Mouse (Mus musculus): ENCODE results near the gene Rnf213. TPM values are rescaled to one million over a fixed set of nuclear protein-coding genes. Genes with fewer than 3 reads are reported as not detected.

The Rnf213 gene
- total RNA-seq, 1 experiment = 37.3 TPM

GRCm38 (mm10) chr11:119442199-119442598, 49.3 kb downstream of the Rnf213 start:
- no peaks in the 10 kb centered on the region for H3K9me3 ChIP-seq (ENCODE audit: control insufficient read depth, insufficient read depth, low read depth, low read length)
- in situ Hi-C loops (cut with MboI; ENCODE audit: low sequenced_read_pairs in 2 of 2, unreplicated experiment in 2 of 2) = no loop called here
- TF ChIP-seq ZC3H11A (IDR thresholded peaks at IDR 0.05; ENCODE audit: borderline replicate concordance, low read depth, low read length) (no peak), HCFC1 (IDR thresholded peaks at IDR 0.05; ENCODE audit: borderline replicate concordance, insufficient read depth, low read length) (no peak), ZNF384 (IDR thresholded peaks at IDR 0.05; ENCODE audit: low read depth, low read length) (no peak), MAFK (IDR thresholded peaks at IDR 0.05; ENCODE audit: insufficient read depth, low read depth, low read length) (no peak), CHD2 (IDR thresholded peaks at IDR 0.05; ENCODE audit: low read depth, low read length) (no peak)
- H3K4me1 ChIP-seq (ENCODE audit: control insufficient read depth in 2 of 2, insufficient read depth in 2 of 2, low read length in 2 of 2, poor library complexity in 1 of 2) = no peaks in the 10 kb centered on the region
- H3K4me3 ChIP-seq (ENCODE audit: insufficient read depth in 1 of 2, low read depth in 1 of 2, low read length in 2 of 2, poor library complexity in 1 of 2, severe bottlenecking in 1 of 2) = no peak overlapping the region
- peaks cover 16% of the 10 kb centered on the region; the same call in 1 of the 2 replicates for H3K36me3 ChIP-seq (ENCODE audit: control insufficient read depth, insufficient read depth, low read length, poor library complexity, severe bottlenecking)
- no peak overlapping the region; the same call in 1 of the 2 replicates for H3K27ac ChIP-seq (ENCODE audit: insufficient read depth, low read depth, low read length, poor library complexity, severe bottlenecking)
- no peak overlapping the region for H3K9ac ChIP-seq (ENCODE audit: insufficient read depth, low read depth, low read length, poor library complexity, severe bottlenecking)
- no peak for DNase-seq (ENCODE audit: low read depth, low spot score)

GRCm38 (mm10) chr11:119443442-119443841, 50.5 kb downstream of the Rnf213 start:
- H3K9ac ChIP-seq (ENCODE audit: insufficient read depth, low read depth, low read length, poor library complexity, severe bottlenecking) = no peak overlapping the region
- no peak overlapping the region for H3K4me3 ChIP-seq (ENCODE audit: insufficient read depth in 1 of 2, low read depth in 1 of 2, low read length in 2 of 2, poor library complexity in 1 of 2, severe bottlenecking in 1 of 2)
- TF ChIP-seq ZC3H11A (IDR thresholded peaks at IDR 0.05; ENCODE audit: borderline replicate concordance, low read depth, low read length) (no peak), MAFK (IDR thresholded peaks at IDR 0.05; ENCODE audit: insufficient read depth, low read depth, low read length) (no peak), HCFC1 (IDR thresholded peaks at IDR 0.05; ENCODE audit: borderline replicate concordance, insufficient read depth, low read length) (no peak), CHD2 (IDR thresholded peaks at IDR 0.05; ENCODE audit: low read depth, low read length) (no peak), ZNF384 (IDR thresholded peaks at IDR 0.05; ENCODE audit: low read depth, low read length) (no peak)
- H3K9me3 ChIP-seq (ENCODE audit: control insufficient read depth, insufficient read depth, low read depth, low read length) = no peaks in the 10 kb centered on the region
- DNase-seq (ENCODE audit: low read depth, low spot score) = no peak
- H3K36me3 ChIP-seq (ENCODE audit: control insufficient read depth, insufficient read depth, low read length, poor library complexity, severe bottlenecking) = peaks cover 13% of the 10 kb centered on the region; the same call in 1 of the 2 replicates
- H3K27ac ChIP-seq (ENCODE audit: insufficient read depth, low read depth, low read length, poor library complexity, severe bottlenecking) = no peak overlapping the region
- in situ Hi-C loops (cut with MboI; ENCODE audit: low sequenced_read_pairs in 2 of 2, unreplicated experiment in 2 of 2) = no loop called here
- H3K4me1 ChIP-seq (ENCODE audit: control insufficient read depth in 2 of 2, insufficient read depth in 2 of 2, low read length in 2 of 2, poor library complexity in 1 of 2) = no peaks in the 10 kb centered on the region

DNA sequence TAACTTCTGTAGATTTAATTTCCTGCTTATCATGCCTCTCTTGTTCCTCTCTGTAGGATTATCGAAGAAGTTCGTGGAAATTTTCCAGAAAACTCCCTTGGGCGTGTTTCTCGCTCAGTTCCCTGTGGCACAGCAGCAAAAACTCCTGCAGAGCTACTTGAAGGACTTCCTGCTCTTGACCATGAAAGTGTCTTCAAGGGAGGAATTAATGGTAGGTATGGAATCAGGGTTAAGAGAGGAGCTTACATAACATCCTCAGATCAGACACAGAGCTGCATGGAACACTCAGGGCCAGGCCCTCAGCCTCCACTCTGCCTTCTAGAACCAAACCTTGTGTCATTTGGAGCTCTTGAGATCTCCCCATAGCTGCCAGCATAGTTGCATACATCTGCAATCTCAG, 63.2 kb downstream of the Rnf213 start:
- no peak overlapping the region for H3K27ac ChIP-seq (ENCODE audit: insufficient read depth, low read depth, low read length, poor library complexity, severe bottlenecking)
- no peak overlapping the region for H3K9ac ChIP-seq (ENCODE audit: insufficient read depth, low read depth, low read length, poor library complexity, severe bottlenecking)
- no peak for DNase-seq (ENCODE audit: low read depth, low spot score)

DNA sequence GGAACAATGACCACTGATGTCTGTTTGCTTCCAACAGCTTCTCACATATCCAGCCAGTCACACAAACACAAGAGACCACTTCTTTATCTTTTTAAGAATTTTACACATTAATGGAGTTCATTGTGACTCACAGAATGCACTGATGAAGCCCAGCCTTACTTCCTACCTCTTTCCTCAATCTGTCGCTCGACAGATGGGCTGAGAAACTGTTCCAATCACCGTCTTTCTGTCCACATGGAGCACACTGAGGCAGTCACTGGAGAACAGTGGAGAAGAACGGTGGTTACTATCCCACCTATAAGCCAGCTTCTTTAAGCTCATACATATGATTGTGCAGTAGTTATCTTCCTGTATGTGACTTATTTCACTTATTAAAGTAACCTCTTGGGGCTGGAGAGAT, 85.0 kb downstream of the Rnf213 start:
- in situ Hi-C loops (cut with MboI; ENCODE audit: low sequenced_read_pairs in 2 of 2, unreplicated experiment in 2 of 2) = no loop called here
- peaks cover 26% of the 10 kb centered on the region; the same call in 1 of the 2 replicates for H3K36me3 ChIP-seq (ENCODE audit: control insufficient read depth, insufficient read depth, low read length, poor library complexity, severe bottlenecking)
- H3K27ac ChIP-seq (ENCODE audit: insufficient read depth, low read depth, low read length, poor library complexity, severe bottlenecking) = no peak overlapping the region
- H3K9ac ChIP-seq (ENCODE audit: insufficient read depth, low read depth, low read length, poor library complexity, severe bottlenecking) = no peak overlapping the region
- H3K4me1 ChIP-seq (ENCODE audit: control insufficient read depth in 2 of 2, insufficient read depth in 2 of 2, low read length in 2 of 2, poor library complexity in 1 of 2) = no peaks in the 10 kb centered on the region
- H3K4me3 ChIP-seq (ENCODE audit: insufficient read depth in 1 of 2, low read depth in 1 of 2, low read length in 2 of 2, poor library complexity in 1 of 2, severe bottlenecking in 1 of 2) = no peak overlapping the region
- H3K9me3 ChIP-seq (ENCODE audit: control insufficient read depth, insufficient read depth, low read depth, low read length) = no peaks in the 10 kb centered on the region
- DNase-seq (ENCODE audit: low read depth, low spot score) = no peak
- TF ChIP-seq HCFC1 (IDR thresholded peaks at IDR 0.05; ENCODE audit: borderline replicate concordance, insufficient read depth, low read length) (no peak), CHD2 (IDR thresholded peaks at IDR 0.05; ENCODE audit: low read depth, low read length) (no peak)

More for the DNA sequence above, 63.2 kb downstream of the Rnf213 start:
- no peak for TF ChIP-seq CHD2 (IDR thresholded peaks at IDR 0.05; ENCODE audit: low read depth, low read length)
- no peak for TF ChIP-seq HCFC1 (IDR thresholded peaks at IDR 0.05; ENCODE audit: borderline replicate concordance, insufficient read depth, low read length)
- no peak for TF ChIP-seq MAFK (IDR thresholded peaks at IDR 0.05; ENCODE audit: insufficient read depth, low read depth, low read length)
- no peak for TF ChIP-seq ZC3H11A (IDR thresholded peaks at IDR 0.05; ENCODE audit: borderline replicate concordance, low read depth, low read length)
- Histone ChIP-seq H3K36me3 (ENCODE audit: control insufficient read depth, insufficient read depth, low read length, poor library complexity, severe bottlenecking) (peaks cover 15% of the 10 kb centered on the region), H3K4me1 (ENCODE audit: control insufficient read depth in 2 of 2, insufficient read depth in 2 of 2, low read length in 2 of 2, poor library complexity in 1 of 2) (peaks cover 0 to 3% of the 10 kb centered on the region in 2 experiments; a peak in 2 of 4 replicates), H3K4me3 (ENCODE audit: insufficient read depth in 1 of 2, low read depth in 1 of 2, low read length in 2 of 2, poor library complexity in 1 of 2, severe bottlenecking in 1 of 2) (no peak overlapping the region), H3K9me3 (ENCODE audit: control insufficient read depth, insufficient read depth, low read depth, low read length) (no peaks in the 10 kb centered on the region)
- in situ Hi-C loops (cut with MboI; ENCODE audit: low sequenced_read_pairs in 2 of 2, unreplicated experiment in 2 of 2) = no loop called here

Data from ES-E14 (cell line).